Mouse (Mus musculus) CH12.LX (cell line): Measurements from ENCODE around the gene Xcl1.

Source experiments
- CTCF ChIP-seq, 2 experiments: IDR thresholded peaks in 1 of 2; conservative IDR thresholded peaks in 1 of 2; 2 replicates each; pipeline ENCODE4 v1.5.1; 2011 to 2012; ENCODE audit warnings: low read depth in 2 of 2, low read length in 2 of 2, improper control_type of control experiment in 1 of 2, inconsistent platforms in 1 of 2, mild to moderate bottlenecking in 1 of 2, moderate library complexity in 1 of 2
- EP300 ChIP-seq: IDR thresholded peaks from 2 replicates; pipeline ENCODE4 v1.6.1; 2011; ENCODE audit warnings: low read length, improper control_type of control experiment
- GABPA ChIP-seq: IDR thresholded peaks from 2 replicates; pipeline ENCODE4 v1.6.1; 2012; ENCODE audit warnings: low read depth, low read length, improper control_type of control experiment, inconsistent platforms; ENCODE audit not compliant: insufficient replicate concordance
- IRF4 ChIP-seq: IDR thresholded peaks from 2 replicates; pipeline ENCODE4 v1.6.1; 2014; ENCODE audit warnings: low read depth, mild to moderate bottlenecking, inconsistent platforms, low read length, improper control_type of control experiment
- MAX ChIP-seq: IDR thresholded peaks from 2 replicates; pipeline ENCODE4 v1.6.1; 2011; ENCODE audit warnings: low read length, improper control_type of control experiment
- RAD21 ChIP-seq: IDR thresholded peaks from 2 replicates; pipeline ENCODE4 v1.6.1; 2011; ENCODE audit warnings: low read depth, mild to moderate bottlenecking, low read length, improper control_type of control experiment, moderate library complexity
- TBP ChIP-seq: conservative IDR thresholded peaks from 2 replicates; pipeline ENCODE4 v1.6.1; 2011; ENCODE audit warnings: low read depth, low read length, improper control_type of control experiment
- USF1 ChIP-seq: IDR thresholded peaks from 2 replicates; pipeline ENCODE4 v1.6.1; 2014; ENCODE audit warnings: low read depth, mild to moderate bottlenecking, inconsistent platforms, low read length, improper control_type of control experiment
- ZNF384 ChIP-seq: IDR thresholded peaks from 2 replicates; pipeline ENCODE4 v1.6.1; 2012; ENCODE audit warnings: low read depth, low read length, improper control_type of control experiment, inconsistent platforms

DNA sequence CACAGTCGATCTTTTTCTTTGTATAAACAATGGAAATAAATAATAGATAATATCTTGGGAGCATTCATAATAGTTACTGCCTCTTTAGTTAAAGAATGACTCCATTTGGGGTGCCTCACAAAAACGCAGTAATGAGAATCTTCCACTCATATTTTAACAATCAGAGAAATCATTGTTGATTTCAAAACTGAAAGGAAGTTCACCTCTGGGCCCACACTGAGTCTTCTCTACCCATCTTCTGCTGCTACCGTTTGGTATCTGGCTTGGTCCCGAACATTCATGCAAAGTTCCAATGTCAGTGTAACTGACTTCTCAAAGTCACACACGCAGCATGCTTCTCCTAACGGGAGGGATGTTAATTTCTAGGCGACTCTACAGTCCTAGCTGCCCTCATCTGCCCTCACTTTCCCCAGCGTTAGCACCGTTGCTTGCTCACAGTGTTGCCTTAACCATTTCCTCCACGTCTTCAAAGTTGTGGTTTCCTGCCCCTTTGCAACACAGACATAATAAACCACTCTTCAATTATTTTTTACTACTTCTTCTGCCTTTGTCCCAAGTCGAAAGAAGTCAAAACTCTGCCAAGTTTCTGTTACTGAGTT lies 24.6 kb upstream of the Xcl1 start:
- no peak for TF ChIP-seq GABPA
- no peak for TF ChIP-seq ZNF384
- no peak for TF ChIP-seq RAD21
- no peak for TF ChIP-seq EP300
- TF ChIP-seq IRF4: no peak
- TF ChIP-seq CTCF (conservative IDR thresholded peaks at IDR 0.05 in 1 of 2, IDR thresholded peaks at IDR 0.05 in 1 of 2; ENCODE audit: low read depth in 2 of 2, low read length in 2 of 2): no peak
- no peak for TF ChIP-seq TBP
- TF ChIP-seq MAX: no peak
- TF ChIP-seq USF1: no peak
